Mouse (Mus musculus): ENCODE data around the gene Atp2b1. TPM values are rescaled to one million over a fixed set of nuclear protein-coding genes. Genes with fewer than 3 reads are reported as not detected.
A peak's percentile ranks its signal among the peaks of the same experiment; 100 is the strongest.

The Atp2b1 gene
- polyA plus RNA-seq, 1 experiment from 2014 or later: 105 TPM

DNA sequence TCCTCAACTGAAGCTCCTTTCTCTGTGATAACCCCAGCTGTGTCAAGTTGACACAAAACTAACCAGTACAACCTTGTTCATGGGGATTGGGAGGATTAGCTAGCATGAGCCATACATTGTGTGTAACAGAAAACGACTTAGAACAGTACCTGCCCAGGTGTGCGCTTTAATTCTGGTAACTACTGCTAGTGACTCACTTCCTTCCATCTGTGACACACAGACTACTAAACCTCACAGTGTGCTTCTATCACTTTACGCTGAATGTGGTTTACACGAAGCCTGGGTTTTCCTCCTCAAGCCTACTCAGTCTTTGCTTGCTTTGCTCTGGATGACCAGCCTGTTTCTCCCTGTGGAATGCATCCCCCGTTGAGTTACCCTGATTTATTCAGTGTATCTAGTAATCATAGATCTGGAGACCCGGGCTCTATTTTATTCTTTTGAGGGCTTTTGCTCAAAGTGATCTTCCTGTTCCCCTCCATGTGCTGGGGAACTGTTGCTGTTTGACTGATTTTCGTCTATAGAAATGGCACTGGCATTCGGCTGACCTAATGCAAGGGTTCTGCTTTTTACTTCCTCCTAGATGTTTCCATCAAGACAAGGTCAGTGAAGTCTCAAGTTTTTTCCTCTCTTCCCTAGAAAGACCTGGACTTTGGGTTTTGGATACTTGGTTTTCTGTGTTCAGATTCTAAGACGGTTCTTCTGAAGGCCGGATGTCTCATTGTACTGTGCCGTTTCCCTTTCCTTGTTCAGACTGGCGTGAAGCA, 40.2 kb downstream of the Atp2b1 start:
- Histone ChIP-seq H3K4me3 (no peak overlapping the region), H3K36me3 (no peaks in the 10 kb centered on the region), H3K4me1 (peaks cover 14% of the 10 kb centered on the region), H3K9me3 (replicated peaks) (no peaks in the 10 kb centered on the region), H3K27me3 (ENCODE audit: low read depth, poor library complexity, severe bottlenecking) (no peaks in the 10 kb centered on the region), H3K27ac (no peak overlapping the region)
- no peak for DNase-seq (ENCODE audit: low spot score)
- WGBS: 93% methylated on average over 12 of the region's 12 CpGs

GRCm38 (mm10) chr10:98956124-98956523, 41.9 kb downstream of the Atp2b1 start:
- DNase-seq (ENCODE audit: low spot score): no peak
- 95% methylated on average over 3 of the region's 3 CpGs for WGBS

GRCm38 (mm10) chr10:98958752-98959151, 44.5 kb downstream of the Atp2b1 start:
- Histone ChIP-seq H3K27ac (no peak overlapping the region), H3K27me3 (ENCODE audit: low read depth, poor library complexity, severe bottlenecking) (no peaks in the 10 kb centered on the region), H3K4me1 (peaks cover 21% of the 10 kb centered on the region), H3K4me3 (no peak overlapping the region), H3K9me3 (replicated peaks) (no peaks in the 10 kb centered on the region), H3K36me3 (no peaks in the 10 kb centered on the region)
- 40% methylated on average over 4 of the region's 4 CpGs for WGBS
- no peak for DNase-seq (ENCODE audit: low spot score)

More at GRCm38 (mm10) chr10:98956124-98956523, 41.9 kb downstream of the Atp2b1 start:
- peaks cover 19% of the 10 kb centered on the region for H3K4me1 ChIP-seq
- H3K27me3 ChIP-seq (ENCODE audit: low read depth, poor library complexity, severe bottlenecking): no peaks in the 10 kb centered on the region
- peak overlapping the region; percentile 33; the same call in 1 of the 2 replicates for H3K27ac ChIP-seq
- no peaks in the 10 kb centered on the region for H3K36me3 ChIP-seq
- H3K4me3 ChIP-seq: no peak overlapping the region
- H3K9me3 ChIP-seq (replicated peaks): no peaks in the 10 kb centered on the region

- DNase-seq (ENCODE audit: low spot score): no peak
- no peak overlapping the region for H3K27ac ChIP-seq
These were observed 45.2 kb downstream of the Atp2b1 start for GRCm38 (mm10) chr10:98959385-98959784.

DNA sequence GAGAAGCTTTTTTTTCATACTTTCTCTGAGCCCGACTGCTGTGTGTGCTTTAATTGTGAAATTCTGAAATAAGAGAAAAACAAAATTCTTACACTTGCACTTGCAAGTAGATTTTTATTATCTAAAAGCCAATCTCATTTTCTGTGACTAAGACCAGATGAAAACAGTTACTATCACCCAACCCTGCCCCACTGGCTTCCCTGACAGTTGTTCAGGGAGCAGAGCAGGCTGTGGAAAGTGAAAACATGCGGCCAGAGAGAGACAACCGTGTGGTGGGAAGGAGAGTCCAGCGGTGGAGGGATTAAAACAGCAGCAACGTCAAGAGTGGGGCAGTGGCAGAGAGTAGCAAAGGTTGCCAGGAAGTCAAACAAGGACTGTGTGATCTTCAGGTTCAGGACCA, 46.7 kb downstream of the Atp2b1 start:
- no peaks in the 10 kb centered on the region for H3K9me3 ChIP-seq (replicated peaks)
- H3K36me3 ChIP-seq: no peaks in the 10 kb centered on the region
- DNase-seq (ENCODE audit: low spot score): no peak
- H3K4me3 ChIP-seq: no peak overlapping the region
- peaks cover 16% of the 10 kb centered on the region for H3K4me1 ChIP-seq
- H3K27me3 ChIP-seq (ENCODE audit: low read depth, poor library complexity, severe bottlenecking): no peaks in the 10 kb centered on the region
- 56% methylated on average over 5 of the region's 5 CpGs for WGBS
- H3K27ac ChIP-seq: no peak overlapping the region

More at GRCm38 (mm10) chr10:98959385-98959784, 45.2 kb downstream of the Atp2b1 start:
- 75% methylated on average over 6 of the region's 6 CpGs for WGBS
- no peak overlapping the region for H3K4me3 ChIP-seq
- H3K27me3 ChIP-seq (ENCODE audit: low read depth, poor library complexity, severe bottlenecking): no peaks in the 10 kb centered on the region
- peaks cover 21% of the 10 kb centered on the region for H3K4me1 ChIP-seq
- H3K36me3 ChIP-seq: no peaks in the 10 kb centered on the region
- no peaks in the 10 kb centered on the region for H3K9me3 ChIP-seq (replicated peaks)

DNA sequence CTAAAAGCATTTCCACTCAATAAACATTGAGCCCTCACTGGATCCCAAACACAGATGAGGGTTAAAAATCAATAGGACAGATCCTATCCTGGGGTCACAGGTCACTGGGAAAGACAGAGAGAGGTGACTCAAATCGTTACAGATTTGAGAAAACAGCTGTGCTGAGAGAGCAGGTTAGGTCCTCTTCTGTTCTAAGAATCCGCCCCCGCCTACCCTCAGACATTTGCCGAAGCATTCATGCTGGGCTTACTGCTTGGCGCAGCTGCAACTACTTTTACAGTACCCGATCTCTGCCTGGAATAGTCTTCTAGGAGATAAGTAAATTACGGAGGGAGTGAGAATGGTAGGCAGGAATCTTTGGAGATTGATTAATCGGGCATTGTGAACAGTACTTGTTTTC, 47.9 kb downstream of the Atp2b1 start:
- no peaks in the 10 kb centered on the region for H3K27me3 ChIP-seq (ENCODE audit: low read depth, poor library complexity, severe bottlenecking)
- no peak overlapping the region for H3K4me3 ChIP-seq
- 74% methylated on average over 8 of the region's 8 CpGs for WGBS
- peaks cover 20% of the 10 kb centered on the region for H3K4me1 ChIP-seq
- DNase-seq (ENCODE audit: low spot score): no peak
- H3K27ac ChIP-seq: no peak overlapping the region
- no peaks in the 10 kb centered on the region for H3K36me3 ChIP-seq
- H3K9me3 ChIP-seq (replicated peaks): no peaks in the 10 kb centered on the region

- Histone ChIP-seq H3K9me3 (replicated peaks) (no peaks in the 10 kb centered on the region), H3K4me1 (peaks cover 10% of the 10 kb centered on the region; the same call in 1 of the 2 replicates), H3K27me3 (ENCODE audit: low read depth, poor library complexity, severe bottlenecking) (no peaks in the 10 kb centered on the region), H3K4me3 (no peak overlapping the region), H3K27ac (no peak overlapping the region), H3K36me3 (peaks cover 24% of the 10 kb centered on the region)
- no peak for DNase-seq (ENCODE audit: low spot score)
- 77% methylated on average over 13 of the region's 13 CpGs for WGBS
These were observed 52.4 kb downstream of the Atp2b1 start for GRCm38 (mm10) chr10:98966407-98967215.

DNA sequence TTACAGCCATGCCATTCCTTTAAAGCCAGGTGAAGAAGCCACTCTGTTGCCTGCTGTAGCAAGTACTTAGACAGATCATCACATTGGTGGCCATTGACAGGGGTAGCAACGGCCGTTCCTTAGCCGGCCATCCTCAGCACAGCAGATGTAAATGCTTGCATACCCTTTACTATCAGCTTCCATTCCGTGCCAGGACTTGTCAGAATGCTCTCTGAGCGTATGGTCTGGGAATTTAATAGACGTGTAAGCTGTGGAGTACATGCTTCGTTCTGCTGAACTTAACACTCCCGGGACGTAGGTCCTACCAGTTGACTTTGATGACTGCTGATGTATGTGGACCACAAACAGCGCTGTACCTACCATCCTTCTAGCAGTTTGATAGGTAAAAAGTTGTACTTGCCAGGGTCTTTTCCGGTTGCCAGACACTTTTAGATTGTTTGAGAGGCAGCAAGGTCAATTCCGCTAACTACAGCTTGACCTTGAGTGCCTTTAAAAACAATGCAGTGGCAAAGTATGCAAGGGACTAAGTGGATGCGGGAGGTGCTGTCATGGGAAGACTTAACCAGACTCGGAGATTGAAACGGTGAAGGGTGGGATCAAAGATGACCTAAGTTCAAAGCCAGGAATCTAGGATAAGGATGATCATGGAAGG, 53.2 kb downstream of the Atp2b1 start:
- Histone ChIP-seq H3K36me3 (peaks cover 30% of the 10 kb centered on the region), H3K4me3 (no peak overlapping the region), H3K27ac (no peak overlapping the region), H3K27me3 (ENCODE audit: low read depth, poor library complexity, severe bottlenecking) (no peaks in the 10 kb centered on the region), H3K9me3 (replicated peaks) (no peaks in the 10 kb centered on the region), H3K4me1 (peaks cover 10% of the 10 kb centered on the region; the same call in 1 of the 2 replicates)
- DNase-seq (ENCODE audit: low spot score): no peak
- WGBS: 91% methylated on average over 15 of the region's 15 CpGs

GRCm38 (mm10) chr10:98970917-98971316, 56.7 kb downstream of the Atp2b1 start:
- 95% methylated on average over 3 of the region's 3 CpGs for WGBS

DNA sequence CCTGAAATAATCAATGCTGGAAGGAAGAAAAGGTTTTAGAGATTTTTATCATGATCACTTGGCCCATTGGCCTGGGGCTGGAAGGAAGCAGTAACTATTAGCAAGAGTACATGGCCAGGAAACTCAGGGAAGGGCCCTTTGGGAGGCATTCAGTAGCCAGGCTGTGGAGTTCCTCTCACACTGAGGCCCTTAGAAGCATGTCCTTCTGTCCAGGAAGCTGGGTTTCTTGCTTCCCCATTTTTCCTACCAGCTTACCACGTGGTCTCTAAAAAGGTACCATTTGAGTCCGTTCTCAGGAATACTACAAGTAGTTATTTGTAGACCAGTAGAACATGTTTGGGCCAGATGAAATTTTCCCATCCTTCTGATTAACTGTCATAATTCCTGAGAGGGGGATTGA, 58.2 kb downstream of the Atp2b1 start:
- Histone ChIP-seq H3K4me1 (peaks cover 14% of the 10 kb centered on the region), H3K27ac (no peak overlapping the region), H3K36me3 (peaks cover 30% of the 10 kb centered on the region), H3K27me3 (ENCODE audit: low read depth, poor library complexity, severe bottlenecking) (no peaks in the 10 kb centered on the region), H3K9me3 (replicated peaks) (no peaks in the 10 kb centered on the region), H3K4me3 (no peak overlapping the region)
- DNase-seq (ENCODE audit: low spot score): no peak
- 93% methylated on average over 2 of the region's 2 CpGs for WGBS

More at GRCm38 (mm10) chr10:98970917-98971316, 56.7 kb downstream of the Atp2b1 start:
- Histone ChIP-seq H3K9me3 (replicated peaks) (no peaks in the 10 kb centered on the region), H3K36me3 (peaks cover 30% of the 10 kb centered on the region), H3K27ac (no peak overlapping the region), H3K27me3 (ENCODE audit: low read depth, poor library complexity, severe bottlenecking) (no peaks in the 10 kb centered on the region), H3K4me3 (no peak overlapping the region), H3K4me1 (peaks cover 14% of the 10 kb centered on the region)
- no peak for DNase-seq (ENCODE audit: low spot score)

DNA sequence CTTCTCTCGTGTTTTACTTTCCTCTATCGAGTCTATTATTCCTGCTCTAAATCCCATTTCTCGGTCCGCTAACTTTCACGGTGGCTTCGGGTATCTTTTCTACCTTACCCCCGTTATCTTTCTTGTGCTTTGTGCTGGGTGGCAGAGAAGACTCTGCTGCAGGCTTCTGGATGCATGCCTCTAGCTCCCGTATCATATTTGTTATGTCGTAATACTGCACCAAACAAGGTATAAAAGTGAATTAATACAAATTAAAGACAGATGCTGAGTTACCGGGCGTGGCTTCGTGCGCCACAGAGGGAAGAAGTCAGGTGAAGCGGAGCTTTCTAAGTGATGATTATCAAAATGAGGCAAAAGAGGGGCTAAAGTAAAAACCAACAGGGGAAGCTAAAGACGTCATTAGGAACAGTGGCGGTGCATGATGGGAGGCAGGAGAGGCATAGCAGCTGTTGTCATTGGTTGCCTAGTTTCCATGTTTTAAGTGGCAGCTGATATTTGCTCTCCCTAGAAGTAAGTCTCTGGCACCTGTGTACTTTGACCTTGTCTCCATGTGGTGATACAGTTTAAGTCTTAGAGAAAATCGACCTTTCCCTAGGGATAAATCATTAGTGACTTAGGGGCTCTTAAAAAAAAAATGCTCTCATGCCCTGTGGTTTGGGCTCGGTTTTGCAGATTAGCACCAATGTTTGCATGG, 58.9 kb downstream of the Atp2b1 start:
- H3K27me3 ChIP-seq (ENCODE audit: low read depth, poor library complexity, severe bottlenecking): no peaks in the 10 kb centered on the region
- 90% methylated on average over 18 of the region's 18 CpGs for WGBS
- H3K4me1 ChIP-seq: peaks cover 14% of the 10 kb centered on the region
- H3K4me3 ChIP-seq: no peak overlapping the region
- no peak overlapping the region for H3K27ac ChIP-seq
- peaks cover 30% of the 10 kb centered on the region for H3K36me3 ChIP-seq
- DNase-seq (ENCODE audit: low spot score): no peak
- H3K9me3 ChIP-seq (replicated peaks): no peaks in the 10 kb centered on the region

GRCm38 (mm10) chr10:98974645-98975044, 60.4 kb downstream of the Atp2b1 start:
- H3K27me3 ChIP-seq (ENCODE audit: low read depth, poor library complexity, severe bottlenecking): no peaks in the 10 kb centered on the region
- peaks cover 14% of the 10 kb centered on the region for H3K4me1 ChIP-seq
- DNase-seq (ENCODE audit: low spot score): no peak
- no peaks in the 10 kb centered on the region for H3K9me3 ChIP-seq (replicated peaks)
- H3K4me3 ChIP-seq: no peak overlapping the region
- H3K36me3 ChIP-seq: peaks cover 19% of the 10 kb centered on the region
- H3K27ac ChIP-seq: no peak overlapping the region
- WGBS: 88% methylated on average over 3 of the region's 3 CpGs
